Mouse (Mus musculus) embryonic facial prominence, embryonic 11.5 days (tissue): ENCODE measurements at regions not wholly inside any gene's neighbourhood (a gene's known extent, or its start where the extent isn't known, plus 50 kb on each side); places are given as distances from the start of the nearest gene placed in this dataset.

Experiments
- ATAC-seq: fragments of 200-750 bp; cut with Nextera tagmentation; replicated peaks from 2 replicates; pipeline ENCODE4 v1.8.0; 2017; ENCODE audit warnings: low read depth; ENCODE audit not compliant: insufficient number of reproducible peaks, low FRiP score, low TSS enrichment
- DNase-seq: peaks from one replicate; pipeline ENCODE4 v3.0.0-alpha.2; 2015; ENCODE audit warnings: low spot score
- H3K27ac ChIP-seq: fragments of 300-500 bp; sonication (generic); replicated peaks from 2 replicates; pipeline ENCODE4 v1.5.1; 2014; ENCODE audit warnings: mild to moderate bottlenecking, low read depth, low read length, control low read depth
- H3K27me3 ChIP-seq: fragments of 300-500 bp; sonication (generic); 2 replicates; pipeline ENCODE4 v1.6.1; 2014; ENCODE audit warnings: mild to moderate bottlenecking, low read length, moderate library complexity, mixed read lengths; ENCODE audit not compliant: control insufficient read depth, insufficient read depth
- H3K36me3 ChIP-seq: fragments of 300-500 bp; sonication (generic); replicated peaks from 2 replicates; pipeline ENCODE4 v1.6.1; 2014; ENCODE audit warnings: low read depth, mild to moderate bottlenecking, low read length, moderate library complexity, mixed read lengths; ENCODE audit not compliant: control insufficient read depth, insufficient read depth
- H3K4me1 ChIP-seq: fragments of 300-500 bp; sonication (generic); 2 replicates; pipeline ENCODE4 v1.6.1; 2014; ENCODE audit warnings: low read length, mixed read lengths; ENCODE audit not compliant: control insufficient read depth, insufficient read depth
- H3K4me2 ChIP-seq: fragments of 300-500 bp; sonication (generic); 2 replicates; pipeline ENCODE4 v1.6.1; 2014; ENCODE audit warnings: low read depth, mild to moderate bottlenecking, control low read depth, low read length, moderate library complexity
- H3K4me3 ChIP-seq: fragments of 300-500 bp; sonication (generic); 2 replicates; pipeline ENCODE4 v1.5.1; 2014; ENCODE audit warnings: low read depth, low read length, control low read depth
- H3K9ac ChIP-seq: fragments of 300-500 bp; sonication (generic); replicated peaks from 2 replicates; pipeline ENCODE4 v1.6.1; 2014; ENCODE audit warnings: mild to moderate bottlenecking, control low read depth, low read length
- H3K9me3 ChIP-seq: fragments of 300-500 bp; sonication (generic); replicated peaks from 2 replicates; pipeline ENCODE4 v1.6.1; 2016; ENCODE audit warnings: mild to moderate bottlenecking, low read length, inconsistent platforms, mixed read lengths; ENCODE audit not compliant: control insufficient read depth
- WGBS: fragments of 180-500 bp; shearing (Covaris S2); extraction: QIAGEN DNeasy Blood & Tissue Kit; methylation state at CpG from one replicate; pipeline ENCODE4 v1.1.7; 2014; 5-methylcytosine and 5-hydroxymethylcytosine counted together

GRCm38 (mm10) chr16:52799715-52800392, 346.0 kb upstream of the Alcam start:
- Histone ChIP-seq H3K4me1 (no peaks in the 10 kb centered on the region), H3K27me3 (no peaks in the 10 kb centered on the region), H3K9ac (no peak overlapping the region), H3K9me3 (no peaks in the 10 kb centered on the region), H3K4me2 (no peak overlapping the region), H3K27ac (no peak overlapping the region), H3K4me3 (no peak overlapping the region), H3K36me3 (no peaks in the 10 kb centered on the region)
- DNase-seq (no peak), ATAC-seq (no peak)
- 52% methylated on average over 4 of the region's 4 CpGs for WGBS

DNA sequence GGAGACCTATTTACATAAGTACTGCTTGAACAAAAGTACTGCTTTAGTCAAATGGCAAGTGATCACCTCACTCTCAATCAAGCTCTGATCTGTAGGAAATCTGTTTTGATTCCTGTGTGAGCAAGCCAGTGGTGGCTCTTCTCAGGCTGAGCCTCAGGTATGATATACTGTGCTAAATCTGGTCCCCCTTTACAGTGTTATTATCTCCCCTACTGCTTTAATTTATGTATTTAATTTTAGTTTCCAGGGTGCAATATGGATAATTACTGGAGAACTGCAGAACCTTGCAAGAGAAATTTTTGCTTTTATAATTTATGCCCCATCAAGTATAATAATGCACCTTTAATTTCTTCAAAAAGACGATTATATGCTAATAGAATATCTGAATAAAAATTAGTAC, 341.3 kb upstream of the Alcam start:
- H3K36me3 ChIP-seq = no peaks in the 10 kb centered on the region
- 73% methylated on average over 1 of the region's 1 CpGs for WGBS
- DNase-seq = no peak
- no peak for ATAC-seq
- H3K4me3 ChIP-seq = no peak overlapping the region
- no peak overlapping the region for H3K27ac ChIP-seq
- no peaks in the 10 kb centered on the region for H3K9me3 ChIP-seq
- H3K4me1 ChIP-seq = no peaks in the 10 kb centered on the region
- H3K27me3 ChIP-seq = no peaks in the 10 kb centered on the region
- no peak overlapping the region for H3K4me2 ChIP-seq
- no peak overlapping the region for H3K9ac ChIP-seq

DNA sequence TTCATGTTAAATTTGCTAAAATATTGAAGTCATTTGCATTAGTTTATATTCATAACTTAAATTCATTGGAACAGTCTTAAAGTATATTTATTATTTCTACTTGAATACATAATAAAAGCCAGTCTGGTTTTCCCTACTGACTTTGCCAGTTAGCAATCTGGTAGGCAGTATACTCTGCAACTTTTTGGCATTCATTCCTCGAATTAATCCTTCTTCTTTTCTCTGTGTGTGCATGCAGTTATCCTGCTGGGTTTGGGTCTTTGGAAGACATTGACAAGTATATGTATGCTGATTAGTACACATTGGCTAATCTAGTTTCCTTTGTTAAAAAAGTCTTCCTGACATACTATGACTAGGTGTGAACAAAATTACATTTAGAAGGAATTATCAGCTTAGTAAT, 336.1 kb upstream of the Alcam start:
- DNase-seq (no peak), ATAC-seq (no peak)
- WGBS = 73% methylated on average over 1 of the region's 1 CpGs
- Histone ChIP-seq H3K9ac (no peak overlapping the region), H3K4me1 (no peaks in the 10 kb centered on the region), H3K4me3 (no peak overlapping the region), H3K9me3 (no peaks in the 10 kb centered on the region), H3K27ac (no peak overlapping the region), H3K4me2 (no peak overlapping the region), H3K27me3 (no peaks in the 10 kb centered on the region), H3K36me3 (no peaks in the 10 kb centered on the region)

- Histone ChIP-seq H3K27me3 (no peaks in the 10 kb centered on the region), H3K9me3 (no peaks in the 10 kb centered on the region), H3K27ac (no peak overlapping the region), H3K4me3 (no peak overlapping the region), H3K4me2 (no peak overlapping the region), H3K9ac (no peak overlapping the region), H3K4me1 (no peaks in the 10 kb centered on the region), H3K36me3 (no peaks in the 10 kb centered on the region)
- 91% methylated on average over 3 of the region's 3 CpGs for WGBS
- ATAC-seq = no peak
- no peak for DNase-seq
Measured at GRCm38 (mm10) chr16:52747744-52748143, 293.9 kb upstream of the Alcam start.

DNA sequence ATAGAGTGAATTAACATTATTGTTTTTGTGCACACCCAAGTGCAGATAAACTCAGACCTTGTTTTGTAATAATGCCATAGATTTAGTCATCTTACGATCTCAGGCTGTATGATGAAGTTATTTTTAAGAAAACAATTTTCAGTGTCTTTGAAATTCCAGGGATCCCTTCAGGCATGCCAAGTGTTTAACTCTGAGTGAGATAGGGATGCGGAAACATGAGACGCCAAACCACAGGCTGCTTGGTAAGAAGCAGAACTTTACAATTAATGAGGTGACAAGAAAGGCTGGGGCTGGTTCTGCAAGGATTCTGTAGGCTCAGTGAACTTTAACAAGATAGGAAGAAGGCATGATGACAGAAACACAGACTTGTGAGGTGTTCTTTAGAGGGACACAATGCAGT, 292.3 kb upstream of the Alcam start:
- DNase-seq (no peak), ATAC-seq (no peak)
- 50% methylated on average over 3 of the region's 3 CpGs for WGBS
- Histone ChIP-seq H3K27ac (no peak overlapping the region), H3K27me3 (no peaks in the 10 kb centered on the region), H3K9me3 (no peaks in the 10 kb centered on the region), H3K36me3 (no peaks in the 10 kb centered on the region), H3K9ac (no peak overlapping the region), H3K4me1 (no peaks in the 10 kb centered on the region), H3K4me2 (no peak overlapping the region), H3K4me3 (no peak overlapping the region)

- Histone ChIP-seq H3K36me3 (no peaks in the 10 kb centered on the region), H3K27me3 (no peaks in the 10 kb centered on the region), H3K4me2 (no peak overlapping the region), H3K4me1 (no peaks in the 10 kb centered on the region), H3K4me3 (no peak overlapping the region), H3K27ac (no peak overlapping the region), H3K9me3 (no peaks in the 10 kb centered on the region), H3K9ac (no peak overlapping the region)
- 78% methylated on average over 5 of the region's 5 CpGs for WGBS
- DNase-seq = no peak
- no peak for ATAC-seq
Measured at GRCm38 (mm10) chr16:52744720-52745119, 290.8 kb upstream of the Alcam start.

DNA sequence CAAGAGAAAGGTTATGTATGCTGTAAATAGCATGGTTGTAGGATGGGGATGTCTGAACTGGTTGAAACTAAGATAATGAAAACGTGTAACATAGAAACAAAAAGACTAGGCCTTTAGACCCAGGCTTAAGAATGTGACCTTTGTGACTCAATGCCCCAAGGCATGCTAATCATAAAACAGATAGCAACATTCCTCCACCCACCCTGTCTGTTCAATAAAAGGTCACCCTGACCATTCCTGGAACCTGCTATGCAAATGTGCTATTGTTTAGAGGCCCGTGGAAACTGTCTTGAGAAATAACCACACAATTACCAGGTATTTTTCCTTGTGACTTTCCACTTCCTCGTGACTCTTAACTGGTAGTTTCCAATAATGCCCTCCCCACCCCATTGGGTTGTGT, 288.3 kb upstream of the Alcam start:
- H3K4me1 ChIP-seq = no peaks in the 10 kb centered on the region
- no peak overlapping the region for H3K9ac ChIP-seq
- DNase-seq = no peak
- H3K27me3 ChIP-seq = no peaks in the 10 kb centered on the region
- no peak overlapping the region for H3K4me2 ChIP-seq
- no peak for ATAC-seq
- H3K9me3 ChIP-seq = no peaks in the 10 kb centered on the region
- WGBS = 58% methylated on average over 3 of the region's 3 CpGs
- no peaks in the 10 kb centered on the region for H3K36me3 ChIP-seq
- no peak overlapping the region for H3K27ac ChIP-seq
- no peak overlapping the region for H3K4me3 ChIP-seq

GRCm38 (mm10) chr16:52726120-52726844, 272.4 kb upstream of the Alcam start:
- H3K9ac ChIP-seq = no peak overlapping the region
- H3K4me3 ChIP-seq = no peak overlapping the region
- WGBS = 56% methylated on average over 3 of the region's 3 CpGs
- DNase-seq = peak; percentile 64
- no peaks in the 10 kb centered on the region for H3K4me1 ChIP-seq
- H3K4me2 ChIP-seq = no peak overlapping the region
- ATAC-seq = no peak
- H3K9me3 ChIP-seq = no peaks in the 10 kb centered on the region
- H3K27me3 ChIP-seq = no peaks in the 10 kb centered on the region
- H3K27ac ChIP-seq = no peak overlapping the region
- H3K36me3 ChIP-seq = no peaks in the 10 kb centered on the region
